Mouse (Mus musculus): ENCODE data around the gene Pnrc1. TPM values are rescaled to one million over a fixed set of nuclear protein-coding genes. Genes with fewer than 3 reads are reported as not detected.

Gene Pnrc1
- polyA plus RNA-seq, 1 experiment from 2014 or later, result 131 TPM

- no peaks in the 10 kb centered on the region for H3K9me3 ChIP-seq (ENCODE audit: control insufficient read depth)
- no peak overlapping the region for H3K9ac ChIP-seq (ENCODE audit: low read depth, low read length)
- peak; percentile 74 for ATAC-seq
- H3K27ac ChIP-seq (ENCODE audit: low read depth, low read length), result peak overlapping the region; percentile 81
- H3K4me2 ChIP-seq (replicated peaks; ENCODE audit: low read depth), result no peak overlapping the region
- no peak for TF ChIP-seq CTCF (IDR thresholded peaks at IDR 0.05; ENCODE audit: low read depth)
- no peaks in the 10 kb centered on the region for H3K36me3 ChIP-seq (ENCODE audit: control insufficient read depth, insufficient read depth)
- no peaks in the 10 kb centered on the region for H3K27me3 ChIP-seq (replicated peaks; ENCODE audit: control insufficient read depth, insufficient read depth, low read length)
- WGBS, result 58% methylated on average over 3 of the region's 3 CpGs
- H3K4me3 ChIP-seq (ENCODE audit: low read depth, low read length), result no peak overlapping the region
- H3K4me1 ChIP-seq (replicated peaks; ENCODE audit: control insufficient read depth, insufficient read depth, low read length), result no peaks in the 10 kb centered on the region
Measured at GRCm38 (mm10) chr4:33281891-33282685, 7.9 kb downstream of the Pnrc1 start.

DNA sequence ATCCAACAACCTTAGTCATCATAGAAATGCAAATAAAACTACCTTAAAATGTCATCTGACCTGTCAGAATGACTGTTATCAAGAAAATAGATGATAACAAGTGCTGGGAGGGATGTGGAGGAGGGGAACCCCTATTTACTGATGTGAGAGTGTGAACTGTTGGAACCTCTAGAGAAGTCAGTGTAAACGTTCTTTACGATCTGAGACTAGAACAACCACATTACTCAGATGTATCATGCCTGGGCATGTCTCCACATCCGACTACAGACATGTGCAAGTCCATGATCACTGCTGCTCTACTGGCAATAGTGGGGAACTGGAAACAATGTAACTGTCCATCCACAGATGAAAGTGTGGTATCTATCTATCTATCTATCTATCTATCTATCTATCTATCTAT lies 16.5 kb downstream of the Pnrc1 start:
- Histone ChIP-seq H3K9me3 (ENCODE audit: control insufficient read depth) (no peaks in the 10 kb centered on the region), H3K4me1 (replicated peaks; ENCODE audit: control insufficient read depth, insufficient read depth, low read length) (no peaks in the 10 kb centered on the region), H3K4me3 (ENCODE audit: low read depth, low read length) (no peak overlapping the region), H3K4me2 (replicated peaks; ENCODE audit: low read depth) (no peak overlapping the region), H3K27me3 (replicated peaks; ENCODE audit: control insufficient read depth, insufficient read depth, low read length) (no peaks in the 10 kb centered on the region), H3K9ac (ENCODE audit: low read depth, low read length) (no peak overlapping the region), H3K27ac (ENCODE audit: low read depth, low read length) (no peak overlapping the region), H3K36me3 (ENCODE audit: control insufficient read depth, insufficient read depth) (no peaks in the 10 kb centered on the region)
- TF ChIP-seq CTCF (IDR thresholded peaks at IDR 0.05; ENCODE audit: low read depth), result no peak
- 31% methylated on average over 3 of the region's 3 CpGs for WGBS
- ATAC-seq, result no peak

GRCm38 (mm10) chr4:33270386-33271314 lies 19.3 kb downstream of the Pnrc1 start:
- H3K27ac ChIP-seq (ENCODE audit: low read depth, low read length), result no peak overlapping the region
- H3K9me3 ChIP-seq (ENCODE audit: control insufficient read depth), result no peaks in the 10 kb centered on the region
- H3K4me3 ChIP-seq (ENCODE audit: low read depth, low read length), result no peak overlapping the region
- no peak for TF ChIP-seq CTCF (IDR thresholded peaks at IDR 0.05; ENCODE audit: low read depth)
- H3K4me1 ChIP-seq (replicated peaks; ENCODE audit: control insufficient read depth, insufficient read depth, low read length), result no peaks in the 10 kb centered on the region
- no peak overlapping the region for H3K4me2 ChIP-seq (replicated peaks; ENCODE audit: low read depth)
- no peaks in the 10 kb centered on the region for H3K27me3 ChIP-seq (replicated peaks; ENCODE audit: control insufficient read depth, insufficient read depth, low read length)
- no peak overlapping the region for H3K9ac ChIP-seq (ENCODE audit: low read depth, low read length)
- 87% methylated on average over 11 of the region's 11 CpGs for WGBS
- no peak for ATAC-seq
- no peaks in the 10 kb centered on the region for H3K36me3 ChIP-seq (ENCODE audit: control insufficient read depth, insufficient read depth)

- Histone ChIP-seq H3K36me3 (ENCODE audit: control insufficient read depth, insufficient read depth) (no peaks in the 10 kb centered on the region), H3K9ac (ENCODE audit: low read depth, low read length) (no peak overlapping the region), H3K4me3 (ENCODE audit: low read depth, low read length) (no peak overlapping the region), H3K27ac (ENCODE audit: low read depth, low read length) (no peak overlapping the region), H3K4me1 (replicated peaks; ENCODE audit: control insufficient read depth, insufficient read depth, low read length) (no peaks in the 10 kb centered on the region; the same call in 1 of the 2 replicates), H3K4me2 (replicated peaks; ENCODE audit: low read depth) (no peak overlapping the region), H3K9me3 (ENCODE audit: control insufficient read depth) (no peaks in the 10 kb centered on the region), H3K27me3 (replicated peaks; ENCODE audit: control insufficient read depth, insufficient read depth, low read length) (no peaks in the 10 kb centered on the region)
- ATAC-seq, result no peak
- no peak for TF ChIP-seq CTCF (IDR thresholded peaks at IDR 0.05; ENCODE audit: low read depth)
- 80% methylated on average over 11 of the region's 11 CpGs for WGBS
Measured at GRCm38 (mm10) chr4:33264979-33265726, 24.8 kb downstream of the Pnrc1 start.

- Histone ChIP-seq H3K27me3 (replicated peaks; ENCODE audit: control insufficient read depth, insufficient read depth, low read length) (no peaks in the 10 kb centered on the region), H3K4me1 (replicated peaks; ENCODE audit: control insufficient read depth, insufficient read depth, low read length) (no peaks in the 10 kb centered on the region; the same call in 1 of the 2 replicates), H3K9me3 (ENCODE audit: control insufficient read depth) (no peaks in the 10 kb centered on the region), H3K27ac (ENCODE audit: low read depth, low read length) (no peak overlapping the region), H3K4me2 (replicated peaks; ENCODE audit: low read depth) (no peak overlapping the region), H3K36me3 (ENCODE audit: control insufficient read depth, insufficient read depth) (no peaks in the 10 kb centered on the region), H3K9ac (ENCODE audit: low read depth, low read length) (no peak overlapping the region), H3K4me3 (ENCODE audit: low read depth, low read length) (no peak overlapping the region)
- no peak for TF ChIP-seq CTCF (IDR thresholded peaks at IDR 0.05; ENCODE audit: low read depth)
- 78% methylated on average over 1 of the region's 1 CpGs for WGBS
- ATAC-seq, result no peak
Measured at GRCm38 (mm10) chr4:33262897-33263296, 27.1 kb downstream of the Pnrc1 start.

All from intestine, postnatal 0 days (tissue).